Comparison of ENCODE assay signal across 8 mouse cellular contexts in the genomic region with DNA sequence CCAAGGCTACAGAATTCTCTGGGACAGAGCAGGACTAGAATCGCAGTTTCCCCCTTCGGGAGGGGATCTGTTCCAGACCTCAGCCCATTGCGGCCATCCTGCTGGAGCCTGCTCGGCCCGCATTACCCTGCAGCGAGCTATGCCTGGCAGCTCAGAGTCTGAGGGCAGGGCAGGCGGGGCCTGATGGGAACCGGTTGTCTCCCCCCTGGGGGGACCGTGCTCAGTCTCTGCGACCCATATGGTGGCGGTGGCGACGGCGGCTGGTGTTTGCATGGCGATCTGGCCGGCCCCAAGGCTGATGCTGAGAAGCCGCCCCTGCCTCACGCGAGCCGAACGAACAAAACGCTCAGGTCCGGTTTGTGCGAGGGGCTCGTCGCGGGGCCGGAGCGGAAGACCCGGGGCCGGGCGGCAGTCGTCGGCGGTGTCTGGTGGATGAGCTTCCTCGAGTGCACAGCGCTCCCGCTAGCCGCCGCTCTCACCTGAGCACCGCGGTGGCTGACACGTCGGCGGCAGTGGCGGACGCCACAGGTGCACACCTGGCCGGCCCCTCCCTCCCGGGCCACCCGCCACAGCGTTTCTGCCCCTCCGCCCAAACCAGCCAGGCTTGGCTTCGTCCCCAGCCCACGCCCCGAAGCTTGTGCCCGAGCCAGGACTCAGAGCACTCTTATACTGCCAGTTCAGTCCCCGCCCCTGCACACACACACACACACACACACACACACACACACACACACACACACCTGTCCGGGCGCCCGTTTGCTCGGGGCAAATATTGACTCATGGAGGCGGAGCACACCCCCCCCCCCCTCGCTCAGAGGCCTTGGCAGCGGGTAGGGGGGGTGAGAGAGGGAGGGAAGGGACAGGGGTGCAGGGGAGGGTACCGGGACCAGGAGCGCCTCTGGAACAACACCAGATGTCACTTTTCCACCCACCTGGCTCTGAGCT. TPM values are rescaled to one million over a fixed set of nuclear protein-coding genes. Genes with fewer than 3 reads are reported as not detected.
DNase-seq lines count a peak whose midpoint lies in the region; ATAC-seq lines count a peak whose summit lies in the region.

No protein-coding gene starts in this region.

- H3K27me3 ChIP-seq in limb, embryonic 12.5 days: peaks cover 99% of the 10 kb centered on the region
- H3K27me3 ChIP-seq in midbrain, embryonic 15.5 days (replicated peaks): peaks cover 77% of the 10 kb centered on the region

- peak overlapping the region; percentile 37 for H3K4me3 ChIP-seq in limb, embryonic 12.5 days (replicated peaks)
- peak overlapping the region; percentile 36 for H3K4me3 ChIP-seq in midbrain, embryonic 15.5 days

- no peaks in the 10 kb centered on the region for H3K36me3 ChIP-seq in limb, embryonic 12.5 days
- no peaks in the 10 kb centered on the region for H3K36me3 ChIP-seq in midbrain, embryonic 15.5 days (replicated peaks)

- peak; percentile 20; the same call in 1 of the 2 replicates for ATAC-seq in granulocyte monocyte progenitor cell, adult 5-6 weeks (replicated peaks; ENCODE audit: poor library complexity, severe bottlenecking)
- no peak for ATAC-seq in limb, embryonic 12.5 days (ENCODE audit: insufficient number of reproducible peaks, insufficient read depth, low FRiP score, low TSS enrichment, low read depth)
- ATAC-seq in midbrain, embryonic 15.5 days (replicated peaks): peak; percentile 46
- no peak for ATAC-seq in CD4-positive, CD25-positive, alpha-beta regulatory T cell, adult 4 months

- H3K9ac ChIP-seq in limb, embryonic 12.5 days (replicated peaks): peak overlapping the region; percentile 34; the same call in 1 of the 2 replicates
- peak overlapping the region; percentile 31; the same call in 1 of the 2 replicates for H3K9ac ChIP-seq in midbrain, embryonic 15.5 days

- no peaks in the 10 kb centered on the region for H3K9me3 ChIP-seq in limb, embryonic 12.5 days
- H3K9me3 ChIP-seq in midbrain, embryonic 15.5 days: no peaks in the 10 kb centered on the region

- under 1% methylated on average over 65 of the region's 66 CpGs for WGBS in limb, embryonic 12.5 days
- under 1% methylated on average over 65 of the region's 66 CpGs for WGBS in midbrain, embryonic 15.5 days

- H3K27ac ChIP-seq in limb, embryonic 12.5 days: no peak overlapping the region
- no peak overlapping the region for H3K27ac ChIP-seq in midbrain, embryonic 15.5 days

- peaks cover 27% of the 10 kb centered on the region for H3K4me1 ChIP-seq in limb, embryonic 12.5 days (replicated peaks)
- H3K4me1 ChIP-seq in midbrain, embryonic 15.5 days: peaks cover 14% of the 10 kb centered on the region

- peak overlapping the region; percentile 61 for H3K4me2 ChIP-seq in limb, embryonic 12.5 days
- H3K4me2 ChIP-seq in midbrain, embryonic 15.5 days: peak overlapping the region; percentile 72

- DNase-seq in retina, postnatal 1 day: peak; percentile 61
- no peak for DNase-seq in retina, embryonic 14.5 days (ENCODE audit: low spot score)
- no peak for DNase-seq in spleen, postnatal 10 days (ENCODE audit: low spot score in 2 of 2)
- DNase-seq in layer of hippocampus, adult 9-11 months: no peak

RNA-seq across cellular contexts. Expression of gene Cryba2, which starts 7.7 kb away (rescaled TPM):
- total RNA-seq in granulocyte monocyte progenitor cell, adult 5-6 weeks (2014; fragmentation: Nextera tagmentation): not detected in 2 replicates
- not detected in 2 replicates for total RNA-seq in granulocyte monocyte progenitor cell, adult 5-6 weeks (2017)
- not detected in 2 replicates for polyA plus RNA-seq in limb, embryonic 12.5 days (2016; fragmentation: Nextera tagmentation; extraction: Ambion mirVana)
- 0.38 and 0.72 TPM in 2 replicates for polyA plus RNA-seq in midbrain, embryonic 15.5 days (2015; fragmentation: Nextera tagmentation; extraction: Ambion mirVana)
- not detected for polyA plus RNA-seq in CD4-positive, CD25-positive, alpha-beta regulatory T cell, adult 4 months (2017; shearing (Covaris generic))

RNA-seq across cellular contexts. Expression of gene Fev, which starts 15.4 kb away (rescaled TPM):
- not detected in 2 replicates for total RNA-seq in granulocyte monocyte progenitor cell, adult 5-6 weeks (2014; fragmentation: Nextera tagmentation)
- total RNA-seq in granulocyte monocyte progenitor cell, adult 5-6 weeks (2017): not detected in 2 replicates
- 0.26 and 0.49 TPM in 2 replicates for polyA plus RNA-seq in limb, embryonic 12.5 days (2016; fragmentation: Nextera tagmentation; extraction: Ambion mirVana)
- polyA plus RNA-seq in midbrain, embryonic 15.5 days (2015; fragmentation: Nextera tagmentation; extraction: Ambion mirVana): 1.8 TPM in 2 replicates
- polyA plus RNA-seq in CD4-positive, CD25-positive, alpha-beta regulatory T cell, adult 4 months (2017; shearing (Covaris generic)): not detected

RNA-seq across cellular contexts. Expression of gene Cfap65, which starts 34.8 kb away (rescaled TPM):
- not detected in 2 replicates for total RNA-seq in granulocyte monocyte progenitor cell, adult 5-6 weeks (2014; fragmentation: Nextera tagmentation)
- total RNA-seq in granulocyte monocyte progenitor cell, adult 5-6 weeks (2017): not detected in 2 replicates
- polyA plus RNA-seq in limb, embryonic 12.5 days (2016; fragmentation: Nextera tagmentation; extraction: Ambion mirVana): not detected in 2 replicates
- 0.90 and 0.93 TPM in 2 replicates for polyA plus RNA-seq in midbrain, embryonic 15.5 days (2015; fragmentation: Nextera tagmentation; extraction: Ambion mirVana)
- not detected for polyA plus RNA-seq in CD4-positive, CD25-positive, alpha-beta regulatory T cell, adult 4 months (2017; shearing (Covaris generic))

RNA-seq across cellular contexts. Expression of gene Cdk5r2, which starts 45.9 kb away (rescaled TPM):
- total RNA-seq in granulocyte monocyte progenitor cell, adult 5-6 weeks (2014; fragmentation: Nextera tagmentation): not detected in 2 replicates
- not detected in 2 replicates for total RNA-seq in granulocyte monocyte progenitor cell, adult 5-6 weeks (2017)
- polyA plus RNA-seq in limb, embryonic 12.5 days (2016; fragmentation: Nextera tagmentation; extraction: Ambion mirVana): not detected in 2 replicates
- polyA plus RNA-seq in midbrain, embryonic 15.5 days (2015; fragmentation: Nextera tagmentation; extraction: Ambion mirVana): 9.1 and 9.7 TPM in 2 replicates
- not detected for polyA plus RNA-seq in CD4-positive, CD25-positive, alpha-beta regulatory T cell, adult 4 months (2017; shearing (Covaris generic))

RNA-seq across cellular contexts. Expression of gene Ihh, which starts 50.9 kb away (rescaled TPM):
- not detected in 2 replicates for total RNA-seq in granulocyte monocyte progenitor cell, adult 5-6 weeks (2014; fragmentation: Nextera tagmentation)
- not detected in 2 replicates for total RNA-seq in granulocyte monocyte progenitor cell, adult 5-6 weeks (2017)
- polyA plus RNA-seq in limb, embryonic 12.5 days (2016; fragmentation: Nextera tagmentation; extraction: Ambion mirVana): 3.3 and 6.5 TPM in 2 replicates
- polyA plus RNA-seq in midbrain, embryonic 15.5 days (2015; fragmentation: Nextera tagmentation; extraction: Ambion mirVana): 0.10 and 0.11 TPM in 2 replicates
- polyA plus RNA-seq in CD4-positive, CD25-positive, alpha-beta regulatory T cell, adult 4 months (2017; shearing (Covaris generic)): not detected

Comparison
In these comparisons a context has a peak if more than half of its experiments do, and no peak if none do; other contexts are left out.
1. ATAC-seq: peak in granulocyte monocyte progenitor cell, adult 5-6 weeks (single experiment) and midbrain, embryonic 15.5 days (single experiment); none in limb, embryonic 12.5 days (single experiment) and CD4-positive, CD25-positive, alpha-beta regulatory T cell, adult 4 months (single experiment).